Mouse (Mus musculus) mature B cell (primary cell): Measurements from ENCODE around the gene Myo7a.

ENCODE experiments used
- in situ Hi-C: fragments of 300-500 bp; cut with MboI; formaldehyde crosslinking; loops from 2 replicates; pipeline ENCODE4 v1.14.3; 2019

Gene Myo7a

DNA sequence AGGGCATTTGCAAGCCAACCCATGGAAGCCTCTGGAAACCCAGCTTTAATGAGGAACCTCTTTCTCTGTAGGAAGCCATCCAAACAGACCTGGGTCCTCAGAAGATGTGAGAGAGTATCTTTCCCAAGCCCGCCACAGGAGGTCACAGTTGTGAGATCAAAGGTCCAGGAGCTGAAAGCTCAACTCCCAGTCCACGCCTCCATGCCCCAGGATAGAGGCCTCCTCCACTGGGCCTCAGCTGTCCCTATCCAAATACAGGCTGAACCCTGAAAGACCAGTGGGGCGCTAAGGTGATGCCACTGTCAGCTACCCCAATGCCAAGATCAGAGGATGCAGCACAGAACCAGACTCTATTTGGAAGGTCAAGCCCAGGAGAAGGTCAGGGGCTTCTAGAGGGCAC, 23.3 kb upstream of the Myo7a start:
- in situ Hi-C loops = no loop called here

DNA sequence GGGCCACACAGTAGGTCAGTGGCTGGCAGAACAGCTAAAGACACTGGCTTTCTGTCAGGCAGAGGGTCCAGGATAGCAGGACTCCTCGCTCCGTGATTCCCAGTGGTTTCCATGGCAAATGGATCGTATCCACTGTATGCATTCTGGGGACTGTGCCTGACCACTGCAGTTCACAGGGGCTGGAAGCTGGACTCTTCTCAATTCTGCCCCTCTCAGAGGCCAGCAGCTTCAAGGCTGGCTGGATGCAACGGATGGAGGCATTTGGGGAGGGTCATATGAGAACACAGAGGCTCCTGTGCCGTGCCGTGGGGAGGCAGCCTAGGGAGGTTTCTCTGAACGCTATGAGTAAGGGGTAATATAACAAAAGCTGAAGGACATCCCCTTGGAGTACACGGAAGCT, 22.9 kb upstream of the Myo7a start:
- in situ Hi-C loops = no loop called here

GRCm38 (mm10) chr7:98141206-98141605, 21.9 kb upstream of the Myo7a start:
- in situ Hi-C loops = no loop called here

GRCm38 (mm10) chr7:98140597-98140996, 21.3 kb upstream of the Myo7a start:
- in situ Hi-C loops = no loop called here

GRCm38 (mm10) chr7:98139216-98139615, 19.9 kb upstream of the Myo7a start:
- in situ Hi-C loops = loop anchor here (10.0 kb wide), 1 partner anchor 56 kb away; the partner anchor contains the start of gene B3gnt6

- in situ Hi-C loops = loop anchor here (10.0 kb wide), 1 partner anchor 57 kb away; the partner anchor contains the start of gene B3gnt6
Measured at GRCm38 (mm10) chr7:98137995-98138394, 18.7 kb upstream of the Myo7a start.

DNA sequence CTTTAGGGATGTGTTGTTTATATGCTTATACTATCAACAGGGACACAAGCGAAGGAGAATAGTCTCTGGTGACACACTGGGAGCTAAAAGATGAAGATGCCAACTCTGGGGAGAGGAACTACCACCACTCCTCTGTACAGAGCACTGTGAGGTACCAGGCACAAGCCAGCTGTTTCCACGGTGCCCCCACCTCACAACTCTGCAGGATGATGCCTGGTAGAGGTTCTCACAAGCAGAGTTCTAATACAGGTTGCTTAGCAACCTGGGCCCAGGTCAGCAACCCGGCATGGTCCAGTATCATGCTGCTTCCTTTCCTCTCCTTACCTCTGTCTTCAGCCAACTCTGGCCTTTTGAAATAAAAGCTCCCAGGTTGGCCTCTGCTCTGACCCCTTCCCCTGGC, 18.3 kb upstream of the Myo7a start:
- in situ Hi-C loops = loop anchor here (10.0 kb wide), 1 partner anchor 57 kb away; the partner anchor contains the start of gene B3gnt6

GRCm38 (mm10) chr7:98131751-98132150, 12.4 kb upstream of the Myo7a start:
- in situ Hi-C loops = loop anchor here (10.0 kb wide), 1 partner anchor 63 kb away; the partner anchor contains the start of gene B3gnt6

DNA sequence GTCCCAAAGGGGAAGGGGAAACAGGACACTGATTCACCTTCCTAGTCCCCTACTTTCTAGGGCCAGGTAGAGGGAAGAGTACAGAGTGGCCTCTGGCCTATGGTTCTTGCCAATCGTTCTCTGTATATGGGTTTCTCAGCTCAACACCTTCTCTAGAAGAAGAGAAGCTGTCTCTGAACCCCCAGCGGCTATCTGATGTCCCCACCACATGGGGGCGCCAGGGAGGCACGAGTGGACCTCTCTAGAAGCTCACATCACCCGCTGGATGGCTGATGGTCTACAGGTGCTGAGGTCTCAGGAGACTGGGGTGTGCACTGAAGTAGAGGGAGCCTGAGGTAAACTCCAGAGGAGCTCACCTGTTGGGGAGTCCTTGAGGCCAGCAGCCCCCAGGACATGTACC, 6.1 kb upstream of the Myo7a start:
- in situ Hi-C loops = no loop called here

DNA sequence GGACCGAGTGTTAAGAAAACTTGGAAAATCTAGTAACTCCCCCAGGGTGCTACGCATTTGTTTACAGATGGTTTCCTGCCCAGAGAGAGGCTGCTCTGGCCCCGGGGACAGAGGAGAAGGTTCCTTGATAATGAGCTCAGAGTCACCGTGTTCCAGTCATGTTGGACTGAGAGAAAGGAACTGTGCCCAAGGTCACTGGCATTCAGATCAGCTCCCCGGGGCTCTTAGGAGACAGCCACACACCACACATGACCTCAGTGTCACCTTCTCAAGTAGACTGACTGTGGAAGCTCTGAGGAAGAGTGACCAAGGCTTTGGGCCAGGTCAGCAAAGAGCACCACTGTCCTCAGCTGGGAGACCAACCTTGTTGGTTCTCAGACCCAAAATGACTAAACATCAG, 5.4 kb upstream of the Myo7a start:
- in situ Hi-C loops = loop anchor here (25.0 kb wide), 1 partner anchor 387 kb away; the partner anchor contains the start of gene Aqp11

DNA sequence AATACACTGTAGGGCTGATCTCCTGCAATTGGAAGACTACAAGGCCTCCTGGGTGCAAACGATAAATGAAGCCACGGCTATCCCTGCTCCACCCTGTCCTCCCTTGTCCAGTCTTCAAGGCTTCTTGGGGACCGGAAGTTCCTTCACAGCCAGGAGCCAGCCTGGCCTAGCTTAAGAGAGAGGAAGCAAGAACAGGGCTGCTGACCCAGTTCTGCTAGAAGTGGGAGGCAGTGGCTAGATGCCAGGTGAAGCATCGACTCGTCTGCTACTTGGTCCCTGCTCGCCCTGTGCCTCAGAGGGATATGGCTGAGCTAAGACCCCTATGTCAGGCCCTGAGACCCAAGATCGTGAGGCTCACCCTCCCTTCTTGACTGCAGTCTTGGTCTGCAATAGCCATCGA, 2.3 kb upstream of the Myo7a start:
- in situ Hi-C loops = loop anchor here (25.0 kb wide), 1 partner anchor 384 kb away; the partner anchor contains the start of gene Aqp11

DNA sequence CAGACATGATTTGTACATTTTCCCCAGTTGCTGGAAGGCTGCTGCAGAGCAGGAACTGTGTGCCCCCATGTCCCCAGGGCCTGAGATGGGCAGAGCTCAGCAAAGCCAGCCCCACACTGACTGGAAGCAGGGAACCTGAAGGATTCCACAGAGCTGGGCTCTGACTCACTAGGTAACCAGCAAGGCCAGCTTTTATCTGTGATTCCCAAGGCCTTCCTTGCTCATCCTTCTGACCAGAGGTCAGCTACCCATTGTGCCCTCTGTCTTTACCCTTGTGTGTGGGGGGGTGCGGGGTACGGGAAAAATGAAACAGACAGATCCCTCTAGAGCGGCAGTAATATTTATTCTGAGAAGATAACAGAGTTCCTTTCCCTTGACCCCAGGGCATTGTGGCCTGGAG, 1.9 kb upstream of the Myo7a start:
- in situ Hi-C loops = loop anchor here (25.0 kb wide), 1 partner anchor 384 kb away; the partner anchor contains the start of gene Aqp11

DNA sequence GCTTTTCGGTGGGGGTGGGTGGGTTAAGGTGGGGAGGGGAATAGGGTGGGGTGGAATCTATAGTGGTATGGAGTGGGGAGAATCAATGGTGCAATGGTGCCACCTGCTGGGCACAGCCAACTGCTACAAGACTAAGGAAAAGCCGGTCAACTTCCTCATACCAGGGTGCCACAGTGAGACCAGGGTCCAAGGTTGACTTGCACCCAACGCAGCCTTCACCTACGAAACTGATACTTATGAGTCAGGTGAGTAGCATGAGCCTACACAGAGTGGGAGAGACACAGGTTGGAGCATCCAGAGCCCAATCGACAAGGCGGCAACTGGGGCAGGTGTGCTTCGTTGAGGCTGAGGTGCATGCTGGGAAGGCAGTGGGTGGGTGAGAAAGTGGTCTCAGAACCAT, 1.0 kb upstream of the Myo7a start:
- in situ Hi-C loops = loop anchor here (25.0 kb wide), 1 partner anchor 383 kb away; the partner anchor contains the start of gene Aqp11

GRCm38 (mm10) chr7:98119961-98120232, 573 bp upstream of the Myo7a start:
- in situ Hi-C loops = loop anchor here (5.0 to 25.0 kb wide), 2 partner anchors 48 to 383 kb away; partner anchors contain the start of gene Aqp11

DNA sequence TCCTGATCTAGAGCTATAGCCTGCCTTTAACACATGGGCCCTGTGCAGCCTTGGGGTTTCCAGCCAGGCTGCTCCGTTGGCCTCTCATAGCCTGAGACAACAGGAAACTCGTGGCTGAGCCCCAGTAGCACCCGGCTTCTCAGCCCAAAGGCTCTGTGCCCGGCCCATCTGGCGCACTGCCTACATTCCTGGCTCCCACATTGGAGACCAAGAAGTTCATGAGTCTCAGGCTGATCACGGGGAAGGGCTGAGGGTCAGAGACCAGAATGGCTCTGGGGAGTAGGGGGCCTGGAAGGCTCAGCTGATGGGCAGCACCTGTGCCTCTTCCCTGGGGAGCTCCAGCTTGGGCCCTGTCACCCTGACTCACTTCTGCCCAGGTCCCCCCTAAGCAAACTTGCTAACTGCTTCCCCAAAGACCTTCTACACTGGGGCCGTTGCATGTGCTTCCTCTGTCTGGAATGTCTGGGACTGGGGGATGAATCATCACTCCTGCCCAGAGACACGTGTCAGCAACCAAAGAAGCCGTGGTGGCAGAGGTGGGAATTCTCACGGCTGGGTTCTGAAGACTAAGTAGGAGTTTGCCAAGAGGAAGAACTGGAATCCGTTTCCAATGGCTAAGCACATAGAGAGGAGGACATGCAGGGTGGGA, 2.2 kb downstream of the Myo7a start:
- in situ Hi-C loops = loop anchor here (5.0 to 25.0 kb wide), 2 partner anchors 45 to 380 kb away; partner anchors contain the start of gene Aqp11

DNA sequence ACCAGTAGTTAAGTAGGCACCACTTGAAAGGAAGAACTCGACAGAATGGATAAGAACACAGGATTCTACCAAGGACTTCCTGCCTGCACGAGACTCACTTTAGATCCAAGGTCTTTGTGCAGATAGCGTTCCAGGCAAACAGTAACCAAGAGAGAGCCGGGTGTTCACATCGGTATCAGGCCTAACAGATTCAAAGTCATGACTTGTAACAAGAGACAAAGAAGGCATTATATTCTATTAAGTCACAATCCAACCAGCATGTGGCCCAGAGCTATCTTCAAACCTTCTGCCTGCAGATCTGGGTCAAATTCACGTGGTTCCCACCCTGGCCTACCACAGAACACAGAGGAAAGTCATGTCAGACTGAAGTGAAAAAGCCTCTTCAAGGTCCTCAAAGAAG, 4.7 kb downstream of the Myo7a start:
- in situ Hi-C loops = loop anchor here (5.0 to 25.0 kb wide), 2 partner anchors 42 to 377 kb away; partner anchors contain the start of gene Aqp11

GRCm38 (mm10) chr7:98111233-98111632, 8.1 kb downstream of the Myo7a start:
- in situ Hi-C loops = loop anchor here (25.0 kb wide), 1 partner anchor 374 kb away; the partner anchor contains the start of gene Aqp11

GRCm38 (mm10) chr7:98109771-98110170, 9.6 kb downstream of the Myo7a start:
- in situ Hi-C loops = loop anchor here (25.0 kb wide), 1 partner anchor 372 kb away; the partner anchor contains the start of gene Aqp11

DNA sequence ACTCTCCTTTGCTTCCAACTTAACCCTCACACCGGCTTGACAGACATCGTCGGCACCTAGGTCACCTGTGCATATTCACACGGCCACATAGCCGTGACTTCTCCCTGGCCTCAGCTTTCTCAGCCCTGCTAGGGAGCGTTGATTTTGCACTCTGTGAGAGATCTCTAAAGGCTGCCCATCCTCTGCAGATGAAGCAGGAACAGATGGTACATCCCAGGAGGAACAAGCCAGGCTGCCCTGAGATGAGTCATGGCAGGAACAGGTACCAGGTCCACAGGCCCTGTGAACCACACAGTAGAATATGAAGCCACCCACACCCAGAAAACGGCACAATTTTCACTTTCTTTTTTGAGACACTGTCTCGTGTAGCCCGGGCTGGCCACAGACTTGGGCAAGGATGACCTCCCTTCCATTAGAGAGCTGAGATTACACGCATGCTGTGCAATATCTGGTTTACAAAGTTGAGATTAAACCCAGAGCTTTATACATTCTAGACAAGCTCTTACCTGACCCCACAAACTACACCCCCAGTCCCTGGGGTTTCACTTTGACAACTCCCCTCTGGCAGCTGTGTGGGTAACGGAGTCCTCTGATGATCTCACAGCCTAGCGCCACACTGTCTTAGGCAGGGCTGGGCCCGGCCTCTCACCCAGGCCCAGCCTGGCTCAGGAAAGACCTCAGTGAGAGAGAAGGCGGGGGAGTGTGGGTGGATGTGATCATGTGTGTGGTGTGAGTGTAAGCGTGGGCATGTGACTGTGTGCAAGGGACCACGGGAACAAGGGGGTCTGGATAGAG, 10.5 kb downstream of the Myo7a start:
- in situ Hi-C loops = loop anchor here (25.0 kb wide), 1 partner anchor 372 kb away; the partner anchor contains the start of gene Aqp11

GRCm38 (mm10) chr7:98106272-98106671, 13.1 kb downstream of the Myo7a start:
- in situ Hi-C loops = loop anchor here (25.0 kb wide), 1 partner anchor 369 kb away; the partner anchor contains the start of gene Aqp11

DNA sequence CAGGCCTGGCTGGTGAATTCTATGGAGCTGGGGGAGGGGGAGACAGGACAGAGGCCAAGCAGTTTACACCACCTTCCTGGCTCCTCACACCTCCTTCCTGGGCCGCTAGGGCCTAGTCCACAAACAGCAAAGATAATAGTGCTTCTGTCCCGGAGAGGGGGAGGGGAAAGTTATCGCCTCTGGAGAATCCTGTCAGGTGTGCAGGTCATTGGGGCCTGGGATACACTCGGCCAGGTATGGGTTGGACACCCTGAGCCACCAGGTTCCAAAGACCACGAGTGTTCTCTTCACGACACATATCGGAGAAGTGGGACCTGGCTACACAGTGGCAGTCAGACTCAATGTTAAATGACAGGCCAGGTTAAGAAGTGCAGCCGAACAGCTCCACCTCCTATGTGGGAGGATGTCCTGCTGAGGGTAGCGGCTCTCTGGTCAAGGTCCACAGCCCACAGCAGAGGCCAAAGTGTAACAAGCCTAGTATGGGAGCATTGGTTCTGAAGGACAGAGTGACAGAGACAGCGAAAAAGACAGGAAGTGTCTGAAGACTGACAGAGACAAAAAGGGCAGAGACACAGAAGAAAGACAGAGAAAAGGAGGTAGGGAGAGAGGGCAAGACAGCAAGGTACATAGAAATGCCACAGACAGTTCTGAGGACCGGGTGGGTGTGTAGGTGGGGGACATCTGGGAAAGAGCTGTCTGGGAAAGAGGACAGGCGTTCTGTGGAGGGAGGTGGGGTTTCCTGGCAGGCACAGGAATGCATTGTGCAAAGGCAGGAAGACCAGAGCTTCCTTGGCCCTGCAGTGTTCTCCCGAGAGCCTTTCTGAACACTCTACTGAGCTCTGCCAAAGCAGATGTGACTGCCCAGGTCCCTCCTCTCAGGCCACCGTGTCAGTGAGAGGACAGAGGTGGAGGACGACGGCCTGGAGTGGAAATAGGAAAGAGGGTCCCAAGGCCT, 14.6 kb downstream of the Myo7a start:
- in situ Hi-C loops = loop anchor here (25.0 kb wide), 1 partner anchor 367 kb away; the partner anchor contains the start of gene Aqp11
